Mouse (Mus musculus) small intestine, adult 2 months (tissue): Measurements from ENCODE around the gene Pde4d.

Experiments
- CTCF ChIP-seq: fragments of 200-500 bp; IDR thresholded peaks from 2 replicates; pipeline ENCODE4 v1.5.1; 2012; ENCODE audit warnings: low read depth, mild to moderate bottlenecking, control low read depth, inconsistent platforms, low read length, moderate library complexity, mixed read lengths; ENCODE audit not compliant: insufficient replicate concordance, insufficient read length; ENCODE audit errors: extremely low read depth
- POLR2A ChIP-seq: fragments of 200-500 bp; IDR thresholded peaks from 2 replicates; pipeline ENCODE4 v1.6.1; 2012; ENCODE audit warnings: low read depth, mild to moderate bottlenecking, control low read depth, inconsistent platforms, low read length, moderate library complexity

GRCm38 (mm10) chr13:109807036-109807435 is 1357.3 kb downstream of the Pde4d start:
- TF ChIP-seq CTCF: no peak
- no peak for TF ChIP-seq POLR2A
